ENCODE assay signal across 19 mouse cellular contexts in genomic region chr19:32804703-32805102, GRCm38 (mm10).
"Had no signal": no experiment of that assay in that cellular context is flagged by ENCODE, and none has a peak within 500 bp of the region (broad histone marks: within the 10 kb centered on the region; RNA-seq: fewer than 3 reads in every experiment).

No protein-coding gene starts in this region.

- DNase-seq: kidney, adult 11 months; kidney, adult 9 months; kidney, postnatal 14 days; kidney, postnatal 4 days; left cerebral cortex, postnatal 4 days; lung, embryonic 14.5 days; lung, postnatal 10 days; lung, postnatal 36 days; thymus, adult 2 months; thymus, postnatal 25 days had no signal

- H3K36me3 ChIP-seq: midbrain, embryonic 12.5 days; midbrain, embryonic 15.5 days had no signal

- H3K4me2 ChIP-seq: intestine, embryonic 15.5 days; limb, embryonic 12.5 days; limb, embryonic 15.5 days; liver, embryonic 11.5 days; liver, embryonic 15.5 days; lung, embryonic 14.5 days; midbrain, embryonic 12.5 days; midbrain, embryonic 15.5 days; neural tube, embryonic 13.5 days had no signal

- H3K4me3 ChIP-seq: intestine, embryonic 15.5 days; limb, embryonic 12.5 days; limb, embryonic 15.5 days; liver, embryonic 15.5 days; midbrain, embryonic 12.5 days; midbrain, embryonic 15.5 days; myocyte; neural tube, embryonic 13.5 days had no signal

- ATAC-seq: intestine, embryonic 15.5 days; midbrain, embryonic 15.5 days had no signal

- H3K4me1 ChIP-seq: intestine, embryonic 15.5 days; limb, embryonic 12.5 days; limb, embryonic 15.5 days; liver, embryonic 15.5 days; midbrain, embryonic 12.5 days; midbrain, embryonic 15.5 days; neural tube, embryonic 13.5 days had no signal

- H3K27me3 ChIP-seq: intestine, embryonic 15.5 days; limb, embryonic 12.5 days; limb, embryonic 15.5 days; liver, embryonic 15.5 days; midbrain, embryonic 12.5 days; midbrain, embryonic 15.5 days; neural tube, embryonic 13.5 days had no signal

- H3K27ac ChIP-seq: intestine, embryonic 15.5 days; limb, embryonic 12.5 days; limb, embryonic 15.5 days; liver, embryonic 15.5 days; midbrain, embryonic 12.5 days; midbrain, embryonic 15.5 days; neural tube, embryonic 13.5 days had no signal

- H3K9me3 ChIP-seq: intestine, embryonic 15.5 days; limb, embryonic 12.5 days; limb, embryonic 15.5 days; liver, embryonic 15.5 days; midbrain, embryonic 12.5 days; midbrain, embryonic 15.5 days; neural tube, embryonic 13.5 days had no signal

- H3K9ac ChIP-seq: intestine, embryonic 15.5 days; limb, embryonic 12.5 days; limb, embryonic 15.5 days; liver, embryonic 15.5 days; lung, embryonic 14.5 days; midbrain, embryonic 12.5 days; midbrain, embryonic 15.5 days; neural tube, embryonic 13.5 days had no signal
